Mouse (Mus musculus) liver, embryonic 14.5 days (tissue): ENCODE measurements around the gene Atg9b. TPM values are rescaled to one million over a fixed set of nuclear protein-coding genes. Genes with fewer than 3 reads are reported as not detected.
A peak's percentile ranks its signal among the peaks of the same experiment; 100 is the strongest.

ENCODE experiments used
- ATAC-seq: fragments of 200-750 bp; cut with Nextera tagmentation; 2 replicates; pipeline ENCODE4 v1.8.0; 2017; ENCODE audit warnings: moderate number of reproducible peaks, mild to moderate bottlenecking, moderate library complexity; ENCODE audit not compliant: insufficient read depth
- DNase-seq, 3 experiments: peaks; one replicate each; pipeline ENCODE4 v3.0.0-alpha.2; 2012 to 2013; ENCODE audit warnings: low read depth in 3 of 3, low spot score in 3 of 3
- H3K27ac ChIP-seq: fragments of 300-500 bp; sonication (generic); 2 replicates; pipeline ENCODE4 v1.5.1; 2014; ENCODE audit warnings: moderate library complexity, mild to moderate bottlenecking, control low read depth, inconsistent platforms
- H3K27me3 ChIP-seq: fragments of 300-500 bp; sonication (generic); 2 replicates; pipeline ENCODE4 v1.6.1; 2014; ENCODE audit warnings: mild to moderate bottlenecking, low read length, moderate library complexity; ENCODE audit not compliant: control insufficient read depth, insufficient read depth
- H3K36me3 ChIP-seq: fragments of 300-500 bp; sonication (generic); replicated peaks from 2 replicates; pipeline ENCODE4 v1.6.1; 2014; ENCODE audit warnings: low read depth; ENCODE audit not compliant: control insufficient read depth, insufficient read depth
- H3K4me1 ChIP-seq, 2 experiments: fragments of 200-500 bp in 1 of 2; fragments of 300-500 bp in 1 of 2; sonication (generic) in 1 of 2; replicated peaks; 2 replicates each; pipeline ENCODE4 v1.6.1; 2012 to 2014; ENCODE audit warnings: antibody characterized with exemption in 1 of 2, inconsistent platforms in 1 of 2, low read length in 1 of 2; ENCODE audit not compliant: control insufficient read depth in 2 of 2, insufficient read depth in 2 of 2
- H3K4me2 ChIP-seq: fragments of 300-500 bp; sonication (generic); 2 replicates; pipeline ENCODE4 v1.6.1; 2014; ENCODE audit warnings: low read depth, mild to moderate bottlenecking, control low read depth, moderate library complexity
- H3K4me3 ChIP-seq, 2 experiments: fragments of 200-500 bp in 1 of 2; fragments of 300-500 bp in 1 of 2; sonication (generic) in 1 of 2; 2 replicates each; pipeline ENCODE4 v1.5.1; 2012 to 2014; ENCODE audit warnings: low read depth in 2 of 2, low read length in 2 of 2, mild to moderate bottlenecking in 2 of 2, control low read depth in 1 of 2, inconsistent platforms in 1 of 2, moderate library complexity in 1 of 2; ENCODE audit not compliant: insufficient read depth in 1 of 2
- H3K9ac ChIP-seq: fragments of 300-500 bp; sonication (generic); replicated peaks from 2 replicates; pipeline ENCODE4 v1.6.1; 2014; ENCODE audit warnings: mild to moderate bottlenecking, control low read depth, moderate library complexity
- H3K9me3 ChIP-seq: fragments of 300-500 bp; sonication (generic); 2 replicates; pipeline ENCODE4 v1.6.1; 2016; ENCODE audit warnings: low read length, mixed read lengths; ENCODE audit not compliant: control insufficient read depth
- CTCF ChIP-seq: IDR thresholded peaks from 2 replicates; pipeline ENCODE4 v1.5.1; 2016; ENCODE audit warnings: antibody characterized with exemption, low read depth, control low read depth
- EP300 ChIP-seq: IDR thresholded peaks from 2 replicates; pipeline ENCODE4 v1.6.1; 2016; ENCODE audit warnings: antibody characterized with exemption, low read depth
- WGBS: fragments of 180-500 bp; shearing (Covaris S2); extraction: QIAGEN DNeasy Blood & Tissue Kit; methylation state at CpG from one replicate; pipeline ENCODE4 v1.1.7; 2014; ENCODE audit not compliant: insufficient replicate concordance; 5-methylcytosine and 5-hydroxymethylcytosine counted together
- polyA plus RNA-seq, 2 experiments: library from polyadenylated mRNA; depleted of rRNA in 1 of 2; stranded (reverse) in 1 of 2; unstranded in 1 of 2; fragments of >200 nt; fragmentation: Nextera tagmentation in 1 of 2; extraction: Ambion mirVana in 1 of 2; gene quantifications; 2 replicates each; pipeline versions ENCODE4 v1.2.1 to v1.2.3; 2012 to 2014

The Atg9b gene
- polyA plus RNA-seq (2012; rRNA removed) (0.42 and 0.57 TPM in 2 replicates), polyA plus RNA-seq (2014; fragmentation: Nextera tagmentation; extraction: Ambion mirVana) (0.14 and 0.35 TPM in 2 replicates)

DNA sequence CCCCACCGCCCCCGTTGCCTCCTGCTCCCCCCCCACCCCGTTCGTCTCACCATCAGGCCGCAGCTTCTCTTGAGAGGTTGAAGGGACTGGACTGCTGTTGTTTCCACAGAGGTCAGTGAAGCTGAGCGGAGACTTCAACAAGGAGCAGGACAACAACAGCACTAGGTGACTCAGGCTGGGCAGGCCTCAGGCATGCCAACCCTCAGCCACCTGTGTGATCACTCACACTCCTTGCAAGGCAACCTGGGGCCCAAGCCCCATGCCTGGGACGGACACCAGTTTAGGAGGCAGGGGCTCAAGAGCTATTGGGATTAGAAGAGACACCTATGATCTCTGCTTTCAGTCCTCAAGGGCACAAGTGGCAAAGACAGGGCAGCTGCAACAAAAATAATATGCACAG, at the start of gene Atg9b:
Gene Atg9b, minus strand, starts transcription at position 280 of the 400 bp plus-strand sequence.
- TF ChIP-seq EP300 (no peak), CTCF (no peak)
- peaks cover 18% of the 10 kb centered on the region for H3K27me3 ChIP-seq
- H3K4me3 ChIP-seq, result no peak within 1 kb of the TSS
- WGBS, result 82% methylated on average over 7 of the region's 7 CpGs
- no peak within 1 kb of the TSS for H3K9ac ChIP-seq
- H3K4me2 ChIP-seq, result no peak within 1 kb of the TSS
- no peaks in the 10 kb centered on the region for H3K36me3 ChIP-seq
- H3K9me3 ChIP-seq, result no peaks in the 10 kb centered on the region
- peaks cover 12 to 20% of the 10 kb centered on the region in 2 experiments; a peak in 3 of 4 replicates for H3K4me1 ChIP-seq
- ATAC-seq (no peak), DNase-seq (no peak)
- no peak within 1 kb of the TSS for H3K27ac ChIP-seq

DNA sequence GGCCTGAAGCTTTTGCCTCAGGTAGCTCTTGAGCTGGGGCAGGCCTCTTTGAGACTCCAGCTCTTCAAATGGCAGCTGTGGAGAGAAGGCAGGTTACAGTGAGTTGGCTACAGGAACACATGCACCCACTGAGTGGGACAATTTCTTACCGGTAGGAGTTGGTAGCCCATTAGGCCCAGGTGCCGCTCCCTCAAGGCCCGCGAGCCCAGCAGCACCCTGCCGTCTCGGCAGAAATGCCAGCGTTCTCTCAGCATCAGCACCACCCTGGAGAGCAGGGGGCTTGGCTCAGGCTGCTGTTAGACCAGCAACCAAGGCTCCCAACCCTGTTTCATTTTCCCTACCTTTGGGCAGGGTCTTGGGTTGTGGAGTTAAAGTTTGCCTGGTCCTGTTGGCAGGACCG, 49.2 kb upstream of the Atg9b start:
- Histone ChIP-seq H3K9me3 (no peaks in the 10 kb centered on the region), H3K4me1 (peaks cover 6 to 8% of the 10 kb centered on the region in 2 experiments; a peak in 3 of 4 replicates), H3K4me3 (no peak overlapping the region), H3K27me3 (no peaks in the 10 kb centered on the region), H3K9ac (no peak overlapping the region), H3K4me2 (no peak overlapping the region), H3K27ac (no peak overlapping the region), H3K36me3 (peaks cover 12% of the 10 kb centered on the region)
- no peak for ATAC-seq
- WGBS, result 83% methylated on average over 8 of the region's 8 CpGs
- TF ChIP-seq EP300, result no peak
- DNase-seq, result no peak

DNA sequence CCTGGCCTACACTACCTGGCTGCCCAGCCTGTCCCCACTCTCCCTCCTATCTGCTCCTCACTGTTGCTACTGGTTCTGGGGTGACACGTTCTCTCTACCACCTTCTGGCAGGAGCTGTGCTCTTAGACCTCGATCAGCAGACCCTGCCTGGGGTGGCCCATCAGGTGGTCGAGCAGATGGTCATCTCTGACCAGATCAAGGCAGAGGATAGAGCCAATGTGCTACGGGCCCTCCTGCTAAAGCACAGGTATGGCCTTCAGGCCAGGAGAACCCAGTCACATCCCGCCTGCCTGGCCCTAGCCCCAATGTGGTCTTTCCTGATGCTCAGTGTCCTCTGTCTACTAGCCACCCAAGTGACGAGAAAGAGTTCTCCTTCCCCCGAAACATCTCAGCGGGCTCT, 42.0 kb upstream of the Atg9b start:
- Histone ChIP-seq H3K27me3 (no peaks in the 10 kb centered on the region), H3K4me2 (no peak overlapping the region), H3K9me3 (no peaks in the 10 kb centered on the region), H3K4me1 (no peaks in the 10 kb centered on the region), H3K9ac (no peak overlapping the region), H3K27ac (no peak overlapping the region), H3K36me3 (peaks cover 2% of the 10 kb centered on the region), H3K4me3 (no peak overlapping the region)
- DNase-seq, result no peak
- no peak for ATAC-seq
- TF ChIP-seq EP300 (no peak), CTCF (no peak)
- 76% methylated on average over 8 of the region's 8 CpGs for WGBS

DNA sequence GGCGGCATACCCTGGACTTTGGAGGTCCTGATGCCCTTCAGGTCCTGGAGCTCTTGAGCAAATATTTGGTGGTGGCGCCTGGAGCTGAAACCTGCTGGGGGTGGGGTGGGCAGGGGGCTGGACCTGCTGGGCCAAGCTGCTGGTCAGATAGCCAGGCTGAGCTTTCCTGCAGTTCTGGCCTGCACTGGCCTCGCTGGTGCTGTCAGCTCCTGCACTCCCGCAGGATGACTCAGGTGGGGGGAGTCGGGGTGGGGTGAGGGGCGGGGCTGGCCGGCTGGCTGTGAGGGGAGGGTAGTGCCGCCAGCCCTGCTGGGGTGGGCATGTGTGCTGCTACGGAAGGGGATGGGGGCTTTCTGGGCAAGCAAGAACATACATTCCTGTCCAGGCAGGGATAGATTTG, 36.7 kb upstream of the Atg9b start:
- no peak for TF ChIP-seq CTCF
- TF ChIP-seq EP300, result no peak
- no peak for DNase-seq
- peaks cover 18 to 25% of the 10 kb centered on the region in 2 experiments for H3K4me1 ChIP-seq
- no peaks in the 10 kb centered on the region for H3K9me3 ChIP-seq
- peak overlapping the region; percentile 22 to 32; a peak in 3 of 4 replicates for H3K4me3 ChIP-seq
- ATAC-seq, result no peak
- no peaks in the 10 kb centered on the region for H3K27me3 ChIP-seq
- 36% methylated on average over 9 of the region's 9 CpGs for WGBS
- no peak overlapping the region for H3K9ac ChIP-seq
- H3K36me3 ChIP-seq, result no peaks in the 10 kb centered on the region; the same call in none of the 2 replicates
- no peak overlapping the region for H3K27ac ChIP-seq
- peak overlapping the region; percentile 41 for H3K4me2 ChIP-seq

DNA sequence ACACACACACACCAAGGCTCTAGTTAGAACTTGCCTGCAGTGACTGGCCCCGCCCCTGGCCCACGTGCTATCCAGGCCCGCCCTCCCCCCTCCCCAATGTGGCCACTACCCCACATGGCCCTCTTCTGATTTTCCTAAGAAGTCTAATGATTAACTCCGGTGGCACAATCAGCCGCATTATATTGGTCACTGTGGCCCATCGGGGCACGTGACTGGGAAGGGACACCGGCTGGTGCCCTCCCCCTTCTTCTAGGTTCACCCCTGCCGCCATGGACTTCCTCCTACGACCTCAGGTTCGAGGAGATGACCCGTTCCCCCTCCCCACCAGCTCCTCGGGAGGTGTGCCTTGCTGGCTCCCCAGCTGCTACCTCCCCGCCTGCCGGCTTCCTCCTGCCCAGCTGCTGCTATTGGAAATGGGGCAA, 36.0 kb upstream of the Atg9b start:
- Histone ChIP-seq H3K4me2 (peak overlapping the region; percentile 41), H3K36me3 (no peaks in the 10 kb centered on the region; the same call in none of the 2 replicates), H3K9ac (no peak overlapping the region), H3K9me3 (no peaks in the 10 kb centered on the region), H3K27ac (no peak overlapping the region), H3K4me3 (peak overlapping the region; percentile 22 to 32), H3K4me1 (peaks cover 18 to 25% of the 10 kb centered on the region in 2 experiments), H3K27me3 (no peaks in the 10 kb centered on the region)
- WGBS, result 15% methylated on average over 15 of the region's 15 CpGs
- no peak for DNase-seq
- no peak for TF ChIP-seq CTCF
- no peak for TF ChIP-seq EP300
- no peak for ATAC-seq
